Mouse (Mus musculus) cerebellum, adult 9-10 months (tissue): Measurements from ENCODE around the gene Olfr843.

ENCODE experiments used
- DNase-seq: peaks from one replicate; pipeline ENCODE4 v3.0.0; 2022

Gene Olfr843

DNA sequence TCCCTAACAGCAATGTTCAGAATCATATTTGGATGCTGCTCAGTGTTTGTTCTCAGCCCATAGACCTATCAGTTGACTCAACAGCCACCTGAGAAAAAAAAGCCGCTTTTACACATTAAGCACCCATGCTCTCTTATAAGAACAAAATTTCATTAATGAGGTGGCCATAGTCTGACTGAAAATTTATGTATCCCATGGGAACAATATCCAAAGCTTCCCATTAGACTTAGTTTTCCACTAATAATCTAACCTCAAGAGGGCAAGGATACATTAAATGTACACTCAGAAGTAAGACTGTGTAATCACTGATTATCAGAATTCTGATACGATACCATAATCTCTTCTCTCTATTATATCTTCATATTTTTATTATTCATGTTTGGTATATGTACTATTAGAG is at the start of gene Olfr843:
TSS of gene Olfr843 (minus strand) at position 101 of the 400 bp plus-strand sequence.
- no peak for DNase-seq
